Mouse (Mus musculus): ENCODE data around the gene Tacr3. TPM values are rescaled to one million over a fixed set of nuclear protein-coding genes. Genes with fewer than 3 reads are reported as not detected.

Tacr3 gene
- polyA plus RNA-seq (2015; fragmentation: Nextera tagmentation; extraction: Ambion mirVana) = 0.33 TPM in 2 replicates

- Histone ChIP-seq H3K27me3 (replicated peaks; ENCODE audit: control insufficient read depth, insufficient read depth, low read length) (peaks cover 9% of the 10 kb centered on the region; the same call in 1 of the 2 replicates), H3K4me2 (ENCODE audit: low read depth, low read length) (peak within 1 kb of the TSS; percentile 92), H3K27ac (ENCODE audit: low read length) (no peak within 1 kb of the TSS), H3K9me3 (ENCODE audit: control insufficient read depth, low read length) (no peaks in the 10 kb centered on the region), H3K4me3 (ENCODE audit: low read length) (peak within 1 kb of the TSS; percentile 49), H3K36me3 (ENCODE audit: control insufficient read depth, insufficient read depth, low read length) (no peaks in the 10 kb centered on the region), H3K9ac (ENCODE audit: low read depth, low read length) (peak within 1 kb of the TSS; percentile 48), H3K4me1 (ENCODE audit: control insufficient read depth, insufficient read depth, low read length) (peaks cover 6% of the 10 kb centered on the region; the same call in 1 of the 2 replicates)
- peak; percentile 80 for ATAC-seq
- under 1% methylated on average over 36 of the region's 36 CpGs for WGBS
Measured at GRCm38 (mm10) chr3:134828875-134829530, at the start of gene Tacr3. Gene Tacr3 (plus strand): TSS chr3:134829007.

DNA sequence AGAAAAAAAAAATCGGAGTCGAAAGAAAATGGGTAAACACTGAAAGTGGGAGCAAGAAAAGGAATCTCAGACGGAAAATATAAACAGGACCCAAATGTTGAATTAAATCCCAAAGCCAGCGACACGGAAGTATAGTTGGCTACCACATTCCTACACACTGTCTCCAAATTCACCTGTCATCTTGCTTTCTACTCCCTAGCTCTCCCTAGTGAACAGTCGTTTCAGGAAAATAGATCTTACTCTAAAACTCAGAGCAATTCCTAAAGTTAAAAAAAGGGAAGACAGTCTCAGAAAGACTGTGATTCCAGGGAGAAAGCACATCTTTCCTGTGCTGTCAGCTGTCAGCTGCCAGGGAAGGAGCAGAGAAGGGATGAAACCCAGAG lies 324 bp upstream of the Tacr3 start:
- no peak for ATAC-seq
- peaks cover 9% of the 10 kb centered on the region; the same call in 1 of the 2 replicates for H3K27me3 ChIP-seq (replicated peaks; ENCODE audit: control insufficient read depth, insufficient read depth, low read length)
- H3K9ac ChIP-seq (ENCODE audit: low read depth, low read length) = no peak overlapping the region
- H3K36me3 ChIP-seq (ENCODE audit: control insufficient read depth, insufficient read depth, low read length) = no peaks in the 10 kb centered on the region
- 45% methylated on average over 6 of the region's 6 CpGs for WGBS
- no peak overlapping the region for H3K27ac ChIP-seq (ENCODE audit: low read length)
- no peaks in the 10 kb centered on the region for H3K9me3 ChIP-seq (ENCODE audit: control insufficient read depth, low read length)
- H3K4me1 ChIP-seq (ENCODE audit: control insufficient read depth, insufficient read depth, low read length) = peaks cover 6% of the 10 kb centered on the region; the same call in 1 of the 2 replicates
- H3K4me2 ChIP-seq (ENCODE audit: low read depth, low read length) = peak overlapping the region; percentile 92
- peak overlapping the region; percentile 49 for H3K4me3 ChIP-seq (ENCODE audit: low read length)

DNA sequence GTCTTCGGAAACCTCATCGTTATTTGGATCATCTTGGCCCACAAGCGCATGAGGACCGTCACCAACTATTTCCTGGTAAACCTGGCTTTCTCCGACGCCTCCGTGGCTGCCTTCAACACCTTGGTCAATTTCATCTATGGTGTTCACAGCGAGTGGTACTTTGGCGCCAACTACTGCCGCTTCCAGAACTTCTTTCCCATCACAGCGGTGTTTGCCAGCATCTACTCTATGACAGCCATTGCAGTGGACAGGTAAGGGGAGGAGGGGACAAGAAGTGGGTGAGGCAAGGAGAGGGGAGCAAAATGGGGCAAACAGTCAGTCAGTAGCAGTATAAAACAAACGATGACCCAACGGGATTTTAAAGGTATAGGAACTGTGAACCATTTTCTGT lies 719 bp downstream of the Tacr3 start:
- H3K36me3 ChIP-seq (ENCODE audit: control insufficient read depth, insufficient read depth, low read length) = no peaks in the 10 kb centered on the region
- ATAC-seq = peak; percentile 46
- H3K4me2 ChIP-seq (ENCODE audit: low read depth, low read length) = peak overlapping the region; percentile 92
- peak overlapping the region; percentile 49 for H3K4me3 ChIP-seq (ENCODE audit: low read length)
- WGBS = 8% methylated on average over 13 of the region's 13 CpGs
- no peak overlapping the region for H3K27ac ChIP-seq (ENCODE audit: low read length)
- H3K27me3 ChIP-seq (replicated peaks; ENCODE audit: control insufficient read depth, insufficient read depth, low read length) = peaks cover 9% of the 10 kb centered on the region; the same call in 1 of the 2 replicates
- H3K9me3 ChIP-seq (ENCODE audit: control insufficient read depth, low read length) = no peaks in the 10 kb centered on the region
- H3K4me1 ChIP-seq (ENCODE audit: control insufficient read depth, insufficient read depth, low read length) = peaks cover 6% of the 10 kb centered on the region; the same call in 1 of the 2 replicates
- peak overlapping the region; percentile 48; the same call in 1 of the 2 replicates for H3K9ac ChIP-seq (ENCODE audit: low read depth, low read length)

GRCm38 (mm10) chr3:134851342-134851741 lies 22.5 kb downstream of the Tacr3 start:
- Histone ChIP-seq H3K9me3 (ENCODE audit: control insufficient read depth, low read length) (no peaks in the 10 kb centered on the region), H3K27ac (ENCODE audit: low read length) (no peak overlapping the region), H3K4me3 (ENCODE audit: low read length) (no peak overlapping the region), H3K9ac (ENCODE audit: low read depth, low read length) (no peak overlapping the region), H3K27me3 (replicated peaks; ENCODE audit: control insufficient read depth, insufficient read depth, low read length) (no peaks in the 10 kb centered on the region), H3K36me3 (ENCODE audit: control insufficient read depth, insufficient read depth, low read length) (no peaks in the 10 kb centered on the region), H3K4me1 (ENCODE audit: control insufficient read depth, insufficient read depth, low read length) (no peaks in the 10 kb centered on the region), H3K4me2 (ENCODE audit: low read depth, low read length) (no peak overlapping the region)
- WGBS = 57% methylated on average over 4 of the region's 4 CpGs
- no peak for ATAC-seq

- Histone ChIP-seq H3K36me3 (ENCODE audit: control insufficient read depth, insufficient read depth, low read length) (no peaks in the 10 kb centered on the region), H3K9me3 (ENCODE audit: control insufficient read depth, low read length) (no peaks in the 10 kb centered on the region), H3K4me3 (ENCODE audit: low read length) (no peak overlapping the region), H3K27me3 (replicated peaks; ENCODE audit: control insufficient read depth, insufficient read depth, low read length) (no peaks in the 10 kb centered on the region), H3K4me1 (ENCODE audit: control insufficient read depth, insufficient read depth, low read length) (no peaks in the 10 kb centered on the region), H3K4me2 (ENCODE audit: low read depth, low read length) (no peak overlapping the region), H3K9ac (ENCODE audit: low read depth, low read length) (no peak overlapping the region), H3K27ac (ENCODE audit: low read length) (no peak overlapping the region)
- WGBS = 74% methylated on average over 1 of the region's 1 CpGs
- no peak for ATAC-seq
Measured at GRCm38 (mm10) chr3:134877701-134878100, 48.9 kb downstream of the Tacr3 start.

DNA sequence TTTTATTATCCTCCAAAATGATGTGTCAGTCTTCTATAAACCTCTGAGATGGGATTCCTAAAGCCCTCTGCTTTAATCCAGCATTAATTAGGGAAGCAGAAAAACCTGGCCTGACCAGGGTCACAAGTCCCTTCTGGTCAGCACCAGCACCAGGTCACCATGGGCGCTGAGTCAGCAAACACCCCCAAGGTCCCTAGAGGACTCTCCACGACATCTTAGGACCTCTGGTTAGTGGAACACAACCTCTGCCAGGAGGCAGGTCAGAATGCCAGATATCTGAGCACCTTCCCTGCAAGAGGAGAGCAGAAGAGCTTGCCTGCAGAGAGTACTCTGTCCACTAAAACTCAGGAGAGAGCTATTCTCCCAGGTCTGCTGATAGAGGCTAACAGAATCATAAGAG lies 67.0 kb downstream of the Tacr3 start:
- no peaks in the 10 kb centered on the region for H3K4me1 ChIP-seq (ENCODE audit: control insufficient read depth, insufficient read depth, low read length)
- no peak overlapping the region for H3K4me2 ChIP-seq (ENCODE audit: low read depth, low read length)
- WGBS = 76% methylated on average over 2 of the region's 2 CpGs
- H3K27ac ChIP-seq (ENCODE audit: low read length) = no peak overlapping the region
- no peak overlapping the region for H3K4me3 ChIP-seq (ENCODE audit: low read length)
- ATAC-seq = no peak
- H3K9ac ChIP-seq (ENCODE audit: low read depth, low read length) = no peak overlapping the region
- H3K27me3 ChIP-seq (replicated peaks; ENCODE audit: control insufficient read depth, insufficient read depth, low read length) = no peaks in the 10 kb centered on the region
- H3K9me3 ChIP-seq (ENCODE audit: control insufficient read depth, low read length) = no peaks in the 10 kb centered on the region
- H3K36me3 ChIP-seq (ENCODE audit: control insufficient read depth, insufficient read depth, low read length) = no peaks in the 10 kb centered on the region

GRCm38 (mm10) chr3:134908890-134909289 lies 80.1 kb downstream of the Tacr3 start:
- WGBS = 68% methylated on average over 3 of the region's 3 CpGs
- Histone ChIP-seq H3K4me3 (ENCODE audit: low read length) (no peak overlapping the region), H3K4me2 (ENCODE audit: low read depth, low read length) (no peak overlapping the region), H3K27me3 (replicated peaks; ENCODE audit: control insufficient read depth, insufficient read depth, low read length) (no peaks in the 10 kb centered on the region), H3K36me3 (ENCODE audit: control insufficient read depth, insufficient read depth, low read length) (no peaks in the 10 kb centered on the region), H3K27ac (ENCODE audit: low read length) (no peak overlapping the region), H3K9ac (ENCODE audit: low read depth, low read length) (no peak overlapping the region), H3K9me3 (ENCODE audit: control insufficient read depth, low read length) (no peaks in the 10 kb centered on the region), H3K4me1 (ENCODE audit: control insufficient read depth, insufficient read depth, low read length) (no peaks in the 10 kb centered on the region)
- no peak for ATAC-seq

GRCm38 (mm10) chr3:134934703-134935102 lies 105.9 kb downstream of the Tacr3 start:
- no peak overlapping the region for H3K9ac ChIP-seq (ENCODE audit: low read depth, low read length)
- no peak overlapping the region for H3K4me3 ChIP-seq (ENCODE audit: low read length)
- no peaks in the 10 kb centered on the region for H3K27me3 ChIP-seq (replicated peaks; ENCODE audit: control insufficient read depth, insufficient read depth, low read length)
- H3K4me1 ChIP-seq (ENCODE audit: control insufficient read depth, insufficient read depth, low read length) = no peaks in the 10 kb centered on the region
- H3K36me3 ChIP-seq (ENCODE audit: control insufficient read depth, insufficient read depth, low read length) = no peaks in the 10 kb centered on the region
- no peak overlapping the region for H3K27ac ChIP-seq (ENCODE audit: low read length)
- ATAC-seq = no peak
- no peaks in the 10 kb centered on the region for H3K9me3 ChIP-seq (ENCODE audit: control insufficient read depth, low read length)
- no peak overlapping the region for H3K4me2 ChIP-seq (ENCODE audit: low read depth, low read length)
- 80% methylated on average over 1 of the region's 1 CpGs for WGBS

- Histone ChIP-seq H3K4me1 (ENCODE audit: control insufficient read depth, insufficient read depth, low read length) (no peaks in the 10 kb centered on the region), H3K4me2 (ENCODE audit: low read depth, low read length) (no peak overlapping the region), H3K4me3 (ENCODE audit: low read length) (no peak overlapping the region), H3K27me3 (replicated peaks; ENCODE audit: control insufficient read depth, insufficient read depth, low read length) (no peaks in the 10 kb centered on the region), H3K36me3 (ENCODE audit: control insufficient read depth, insufficient read depth, low read length) (no peaks in the 10 kb centered on the region), H3K27ac (ENCODE audit: low read length) (no peak overlapping the region), H3K9me3 (ENCODE audit: control insufficient read depth, low read length) (no peaks in the 10 kb centered on the region), H3K9ac (ENCODE audit: low read depth, low read length) (no peak overlapping the region)
- WGBS = 80% methylated on average over 4 of the region's 4 CpGs
- no peak for ATAC-seq
Measured at GRCm38 (mm10) chr3:134935461-134935860, 106.7 kb downstream of the Tacr3 start.

DNA sequence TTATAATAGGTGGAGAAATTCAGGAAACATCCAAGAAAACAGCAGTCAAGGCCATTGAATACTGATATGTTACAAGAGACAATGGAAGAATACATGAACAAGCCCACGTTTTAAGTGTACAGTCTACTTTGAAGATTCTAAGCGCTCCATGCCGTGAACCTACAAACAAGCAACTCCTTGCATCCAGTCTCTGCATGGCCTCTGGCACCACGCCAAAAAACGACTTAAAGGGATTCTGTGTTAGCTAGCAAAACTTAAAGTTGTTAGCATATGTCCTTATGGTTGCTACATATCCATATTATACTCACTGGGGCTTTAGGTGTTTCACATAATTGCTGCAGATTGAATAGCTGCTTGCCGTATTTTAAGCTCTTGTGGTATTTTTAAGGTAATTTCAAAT lies 134.7 kb downstream of the Tacr3 start:
- Histone ChIP-seq H3K4me3 (ENCODE audit: low read length) (no peak overlapping the region), H3K27ac (ENCODE audit: low read length) (no peak overlapping the region), H3K27me3 (replicated peaks; ENCODE audit: control insufficient read depth, insufficient read depth, low read length) (no peaks in the 10 kb centered on the region), H3K36me3 (ENCODE audit: control insufficient read depth, insufficient read depth, low read length) (no peaks in the 10 kb centered on the region), H3K9ac (ENCODE audit: low read depth, low read length) (no peak overlapping the region), H3K4me2 (ENCODE audit: low read depth, low read length) (no peak overlapping the region), H3K4me1 (ENCODE audit: control insufficient read depth, insufficient read depth, low read length) (no peaks in the 10 kb centered on the region), H3K9me3 (ENCODE audit: control insufficient read depth, low read length) (no peaks in the 10 kb centered on the region)
- ATAC-seq = no peak
- 64% methylated on average over 6 of the region's 6 CpGs for WGBS
